Mouse (Mus musculus) stomach, embryonic 14.5 days (tissue): Measurements from ENCODE around the gene Slc28a3. TPM values are rescaled to one million over a fixed set of nuclear protein-coding genes. Genes with fewer than 3 reads are reported as not detected.

Experiments
- ATAC-seq: fragments of 200-750 bp; cut with Nextera tagmentation; 2 replicates; pipeline ENCODE4 v1.8.0; 2017; ENCODE audit warnings: low read depth, moderate TSS enrichment; ENCODE audit not compliant: insufficient number of reproducible peaks, insufficient read depth, low FRiP score
- H3K27ac ChIP-seq: fragments of 300-500 bp; sonication (generic); 2 replicates; pipeline ENCODE4 v1.5.1; 2014; ENCODE audit warnings: mild to moderate bottlenecking, low read length, moderate library complexity, mixed read lengths
- H3K27me3 ChIP-seq: fragments of 300-500 bp; sonication (generic); 2 replicates; pipeline ENCODE4 v1.6.1; 2014; ENCODE audit warnings: low read length, control low read depth, mixed read lengths; ENCODE audit not compliant: control insufficient read depth, insufficient read depth
- H3K36me3 ChIP-seq: fragments of 300-500 bp; sonication (generic); 2 replicates; pipeline ENCODE4 v1.6.1; 2014; ENCODE audit warnings: mild to moderate bottlenecking, control low read depth, low read length, moderate library complexity, mixed read lengths; ENCODE audit not compliant: control insufficient read depth, insufficient read depth
- H3K4me1 ChIP-seq: fragments of 300-500 bp; sonication (generic); 2 replicates; pipeline ENCODE4 v1.6.1; 2014; ENCODE audit warnings: low read length, control low read depth, mixed read lengths; ENCODE audit not compliant: control insufficient read depth, insufficient read depth
- H3K4me2 ChIP-seq: fragments of 300-500 bp; sonication (generic); replicated peaks from 2 replicates; pipeline ENCODE4 v1.6.1; 2014; ENCODE audit warnings: low read depth, low read length, control low read depth
- H3K4me3 ChIP-seq: fragments of 300-500 bp; sonication (generic); 2 replicates; pipeline ENCODE4 v1.5.1; 2014; ENCODE audit warnings: low read depth, low read length, control low read depth
- H3K9ac ChIP-seq: fragments of 300-500 bp; sonication (generic); replicated peaks from 2 replicates; pipeline ENCODE4 v1.6.1; 2014; ENCODE audit warnings: low read depth, mild to moderate bottlenecking, control low read depth, low read length, moderate library complexity, mixed read lengths
- H3K9me3 ChIP-seq: fragments of 300-500 bp; sonication (generic); 2 replicates; pipeline ENCODE4 v1.6.1; 2016; ENCODE audit warnings: low read depth, low read length, control low read depth; ENCODE audit not compliant: control insufficient read depth
- WGBS: fragments of 180-500 bp; shearing (Covaris S2); extraction: QIAGEN DNeasy Blood & Tissue Kit; methylation state at CpG from one replicate; pipeline ENCODE4 v1.1.7; 2014; 5-methylcytosine and 5-hydroxymethylcytosine counted together
- polyA plus RNA-seq: library from polyadenylated mRNA; unstranded; fragments of >200 nt; fragmentation: Nextera tagmentation; extraction: Ambion mirVana; gene quantifications from 2 replicates; pipeline ENCODE4 v1.2.1, GENCODE M21; 2014

The Slc28a3 gene
- polyA plus RNA-seq, 1 experiment from 2014 or later: 0.29 TPM

DNA sequence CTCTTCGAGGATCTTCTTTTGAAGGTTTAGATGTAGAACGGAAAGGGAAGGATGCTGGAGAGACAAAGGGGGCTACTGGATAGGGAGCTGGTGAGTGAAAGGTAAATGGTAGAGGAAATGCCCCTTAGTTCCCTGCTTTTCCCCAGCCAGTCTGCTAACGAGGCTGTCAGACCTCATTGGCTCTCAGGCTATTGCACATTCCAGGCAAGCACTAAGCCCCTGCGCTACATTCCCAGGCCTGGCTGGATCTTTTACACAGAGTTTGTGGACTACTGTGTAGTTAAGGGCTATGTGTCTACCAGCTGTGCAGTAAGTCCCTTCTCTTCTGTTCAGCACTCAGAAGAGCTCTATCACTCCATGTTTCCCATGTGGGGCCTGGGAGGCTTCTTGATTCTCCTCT is 72.3 kb downstream of the Slc28a3 start:
- WGBS: 54% methylated on average over 4 of the region's 4 CpGs
- H3K27ac ChIP-seq: no peak overlapping the region
- no peak overlapping the region for H3K4me3 ChIP-seq
- no peaks in the 10 kb centered on the region for H3K27me3 ChIP-seq
- H3K4me2 ChIP-seq: no peak overlapping the region
- H3K9ac ChIP-seq: no peak overlapping the region
- no peaks in the 10 kb centered on the region for H3K36me3 ChIP-seq
- no peak for ATAC-seq
- no peaks in the 10 kb centered on the region for H3K4me1 ChIP-seq
- no peaks in the 10 kb centered on the region for H3K9me3 ChIP-seq

DNA sequence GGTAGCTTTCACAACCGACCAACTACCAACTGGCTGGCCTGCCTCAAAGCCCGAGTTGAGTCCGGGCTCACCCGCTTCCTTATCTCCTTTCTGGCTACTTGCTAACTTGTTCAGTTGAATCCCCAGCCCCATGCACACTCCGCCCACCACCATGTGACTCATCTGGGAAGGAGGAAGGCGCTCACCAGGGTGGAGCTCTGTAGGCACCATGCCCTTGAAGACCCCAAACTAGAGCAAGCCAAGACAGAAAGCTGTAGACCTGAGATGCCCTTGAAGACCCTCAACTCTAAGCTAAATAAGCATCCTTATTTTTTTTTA is 72.8 kb downstream of the Slc28a3 start:
- H3K4me2 ChIP-seq: no peak overlapping the region
- peak; percentile 71; the same call in 1 of the 2 replicates for ATAC-seq

DNA sequence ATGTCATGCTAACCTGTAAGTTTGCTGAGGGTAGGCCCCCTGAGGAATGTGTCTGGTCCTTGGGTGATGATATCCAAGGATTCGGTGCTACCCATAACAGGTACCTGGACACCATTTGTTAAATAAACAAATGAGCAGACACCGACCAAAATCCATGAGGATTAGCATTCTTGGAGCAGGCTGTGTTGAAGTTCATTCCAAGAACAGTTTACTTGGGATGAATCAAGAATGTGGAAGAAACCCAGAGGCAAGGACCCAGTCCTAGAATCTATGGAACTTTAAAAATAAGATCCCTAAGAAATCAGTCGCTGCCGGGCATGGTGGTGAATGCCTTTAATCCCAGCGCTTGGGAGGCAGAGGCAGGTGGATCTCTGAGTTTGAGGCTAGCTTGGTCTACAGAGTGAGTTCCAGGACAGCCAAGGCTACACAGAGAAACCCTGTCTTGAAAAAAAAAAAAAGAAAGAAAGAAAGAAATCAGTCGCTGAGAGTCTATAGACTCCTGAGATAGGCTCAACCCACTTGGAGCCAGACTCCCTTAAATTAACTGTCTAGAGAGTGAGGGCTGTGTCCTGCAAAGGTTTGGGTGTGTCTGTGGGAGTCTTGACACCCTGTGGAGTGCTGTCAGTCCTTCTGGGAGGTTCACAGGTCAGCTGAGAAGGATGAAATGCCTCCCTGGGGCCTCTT is 73.3 kb downstream of the Slc28a3 start:
- no peak for ATAC-seq
- no peak overlapping the region for H3K9ac ChIP-seq
- WGBS: 88% methylated on average over 6 of the region's 6 CpGs
- no peaks in the 10 kb centered on the region for H3K4me1 ChIP-seq
- no peak overlapping the region for H3K27ac ChIP-seq
- no peak overlapping the region for H3K4me2 ChIP-seq
- H3K4me3 ChIP-seq: no peak overlapping the region
- no peaks in the 10 kb centered on the region for H3K27me3 ChIP-seq
- no peaks in the 10 kb centered on the region for H3K36me3 ChIP-seq
- no peaks in the 10 kb centered on the region for H3K9me3 ChIP-seq

More for the DNA sequence above, 72.8 kb downstream of the Slc28a3 start:
- WGBS: 66% methylated on average over 6 of the region's 6 CpGs
- Histone ChIP-seq H3K9me3 (no peaks in the 10 kb centered on the region), H3K27ac (no peak overlapping the region), H3K4me1 (no peaks in the 10 kb centered on the region), H3K27me3 (no peaks in the 10 kb centered on the region), H3K4me3 (no peak overlapping the region), H3K36me3 (no peaks in the 10 kb centered on the region), H3K9ac (no peak overlapping the region)

DNA sequence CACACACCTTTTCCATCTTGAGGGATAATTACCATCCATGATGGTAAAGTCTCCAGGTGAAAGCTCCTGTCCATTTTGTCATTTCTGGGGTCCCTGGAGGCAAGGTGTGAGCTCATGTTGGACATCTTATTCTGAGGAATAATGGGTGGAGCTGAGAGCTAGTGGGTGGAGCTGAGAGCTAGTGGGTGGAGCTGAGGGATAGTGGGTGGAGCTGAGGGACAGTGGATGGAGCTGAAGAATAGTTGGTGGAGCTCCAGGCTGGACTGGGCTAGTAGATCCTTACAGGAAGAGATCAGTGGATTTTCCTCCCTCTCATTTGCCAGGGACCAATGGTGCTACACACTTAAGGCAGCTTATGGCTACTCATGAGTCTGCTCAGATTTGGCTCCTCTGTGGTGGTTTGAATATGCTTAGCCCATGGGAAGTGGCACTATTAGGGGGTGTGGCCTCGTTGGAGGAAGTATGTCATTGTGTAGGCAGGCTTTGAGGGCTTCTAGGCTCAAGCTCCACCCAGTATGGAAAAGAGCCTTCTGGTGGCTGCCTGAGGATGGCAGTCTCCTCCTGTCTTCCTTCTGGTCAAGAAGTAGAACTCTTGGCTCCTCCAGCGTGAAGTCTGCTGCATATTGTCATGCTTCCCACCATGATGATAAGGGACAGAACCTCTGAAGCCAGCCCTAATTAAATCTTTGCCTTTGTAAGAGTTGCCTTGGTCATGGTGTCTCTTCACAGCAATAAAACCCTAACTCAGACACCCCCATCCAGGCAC is 74.0 kb downstream of the Slc28a3 start:
- WGBS: 83% methylated on average over 2 of the region's 2 CpGs
- ATAC-seq: no peak
- no peak overlapping the region for H3K9ac ChIP-seq
- H3K4me3 ChIP-seq: no peak overlapping the region
- H3K9me3 ChIP-seq: no peaks in the 10 kb centered on the region
- H3K27ac ChIP-seq: no peak overlapping the region
- no peaks in the 10 kb centered on the region for H3K27me3 ChIP-seq
- no peaks in the 10 kb centered on the region for H3K36me3 ChIP-seq
- no peaks in the 10 kb centered on the region for H3K4me1 ChIP-seq
- H3K4me2 ChIP-seq: no peak overlapping the region

DNA sequence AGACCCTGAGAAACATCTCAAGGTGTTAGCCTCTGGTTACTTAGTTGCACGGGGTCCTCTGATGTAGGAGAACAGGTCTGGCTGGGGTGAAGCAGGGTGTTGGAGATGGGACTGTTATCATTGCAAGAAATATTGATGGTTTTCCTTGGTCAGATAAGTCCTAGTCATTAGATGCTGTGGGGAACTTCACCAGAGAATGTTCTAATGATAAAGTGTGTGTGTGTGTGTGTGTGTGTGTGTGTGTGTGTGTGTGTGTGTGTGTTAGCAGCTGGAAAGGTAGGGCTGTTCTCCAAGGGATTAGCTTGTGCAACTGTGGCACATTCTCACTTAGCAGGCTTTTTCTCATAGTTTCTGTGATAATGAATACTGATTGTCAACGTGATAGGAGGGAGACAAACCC is 75.4 kb downstream of the Slc28a3 start:
- no peak overlapping the region for H3K27ac ChIP-seq
- H3K4me3 ChIP-seq: no peak overlapping the region
- H3K9ac ChIP-seq: no peak overlapping the region
- H3K4me1 ChIP-seq: no peaks in the 10 kb centered on the region
- ATAC-seq: no peak
- H3K27me3 ChIP-seq: no peaks in the 10 kb centered on the region
- no peaks in the 10 kb centered on the region for H3K36me3 ChIP-seq
- WGBS: 72% methylated on average over 2 of the region's 2 CpGs
- H3K4me2 ChIP-seq: no peak overlapping the region
- H3K9me3 ChIP-seq: no peaks in the 10 kb centered on the region

DNA sequence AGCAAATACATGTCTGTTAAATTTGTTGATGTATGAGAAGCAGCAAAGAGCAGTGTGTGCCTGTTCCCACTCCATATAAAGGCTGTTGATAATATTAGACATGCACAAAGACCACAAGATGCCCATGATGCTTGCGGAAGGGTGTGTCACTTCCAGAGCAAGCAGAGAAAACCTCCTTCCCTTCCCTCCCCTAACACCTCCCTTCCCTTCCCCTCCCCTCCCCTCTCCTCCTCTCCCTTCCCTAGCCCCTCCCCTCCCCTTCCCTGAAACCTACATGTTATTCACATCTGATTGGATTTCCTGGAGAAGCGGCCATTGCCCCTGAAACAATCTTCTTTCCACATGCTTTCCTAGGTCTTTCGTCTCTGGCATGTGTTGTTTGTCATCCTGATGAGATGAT is 75.8 kb downstream of the Slc28a3 start:
- ATAC-seq: no peak
- 65% methylated on average over 3 of the region's 3 CpGs for WGBS
- H3K9me3 ChIP-seq: no peaks in the 10 kb centered on the region
- no peaks in the 10 kb centered on the region for H3K36me3 ChIP-seq
- H3K4me1 ChIP-seq: no peaks in the 10 kb centered on the region
- H3K4me2 ChIP-seq: no peak overlapping the region
- H3K9ac ChIP-seq: no peak overlapping the region
- H3K4me3 ChIP-seq: no peak overlapping the region
- H3K27ac ChIP-seq: no peak overlapping the region
- no peaks in the 10 kb centered on the region for H3K27me3 ChIP-seq

DNA sequence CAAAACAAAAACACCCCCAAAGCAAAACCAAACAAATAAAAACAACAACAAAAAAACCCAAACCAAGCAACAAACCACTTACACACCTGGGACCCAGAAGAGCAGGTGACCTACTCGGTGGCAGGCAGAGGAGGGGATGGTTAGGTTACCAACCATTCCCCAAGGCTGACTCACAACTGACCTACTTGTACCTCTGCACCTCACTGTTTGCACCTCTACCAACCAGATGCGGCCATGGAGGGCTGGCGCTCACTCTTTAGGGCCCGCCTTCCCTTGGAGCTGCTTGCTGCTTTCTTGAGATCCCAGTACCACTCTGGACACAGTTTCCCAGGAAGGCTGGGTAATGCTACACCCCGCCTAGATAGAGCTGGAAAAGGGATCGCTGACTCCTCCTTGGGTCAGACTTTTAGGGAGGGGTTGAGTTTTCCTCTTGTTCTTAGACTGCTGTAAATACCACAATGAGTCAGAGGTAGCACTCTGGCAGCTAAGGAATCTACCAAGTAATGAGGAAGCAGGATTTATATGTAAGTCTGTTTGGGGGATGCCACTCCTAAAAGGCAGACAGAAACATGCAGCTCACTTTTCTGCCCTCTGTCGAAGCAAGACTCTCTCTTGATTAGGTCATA is 76.3 kb downstream of the Slc28a3 start:
- 59% methylated on average over 7 of the region's 7 CpGs for WGBS
- no peaks in the 10 kb centered on the region for H3K36me3 ChIP-seq
- H3K27me3 ChIP-seq: no peaks in the 10 kb centered on the region
- ATAC-seq: no peak
- no peaks in the 10 kb centered on the region for H3K4me1 ChIP-seq
- H3K9ac ChIP-seq: no peak overlapping the region
- H3K27ac ChIP-seq: no peak overlapping the region
- no peak overlapping the region for H3K4me3 ChIP-seq
- no peak overlapping the region for H3K4me2 ChIP-seq
- no peaks in the 10 kb centered on the region for H3K9me3 ChIP-seq

DNA sequence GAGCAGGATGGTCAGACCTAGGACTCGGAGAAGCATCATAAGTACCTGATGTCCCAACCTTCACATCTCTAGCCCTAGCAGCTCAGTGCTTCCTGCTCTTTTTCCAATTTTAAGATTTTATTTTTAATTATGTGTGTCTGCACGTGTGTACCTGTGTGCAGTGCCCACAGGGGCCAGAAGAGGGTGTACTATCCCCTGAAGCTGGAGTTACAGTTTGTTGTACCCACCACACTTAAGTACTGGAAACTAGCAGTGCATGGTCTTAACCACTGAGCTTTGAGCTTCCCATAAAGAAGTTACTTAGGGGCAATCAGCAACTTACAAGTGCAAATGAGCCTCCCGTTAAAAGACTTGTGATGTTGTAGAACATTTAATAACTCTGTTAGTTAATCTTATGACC is 86.1 kb downstream of the Slc28a3 start:
- H3K27me3 ChIP-seq: no peaks in the 10 kb centered on the region
- H3K9me3 ChIP-seq: no peaks in the 10 kb centered on the region
- no peaks in the 10 kb centered on the region for H3K4me1 ChIP-seq
- no peaks in the 10 kb centered on the region for H3K36me3 ChIP-seq
- H3K9ac ChIP-seq: no peak overlapping the region
- WGBS: 88% methylated on average over 3 of the region's 3 CpGs
- no peak overlapping the region for H3K4me2 ChIP-seq
- H3K4me3 ChIP-seq: no peak overlapping the region
- ATAC-seq: no peak
- no peak overlapping the region for H3K27ac ChIP-seq
